Mouse (Mus musculus) ES-E14 (cell line): Measurements from ENCODE around the gene Clrn3.

Source experiments
- CHD2 ChIP-seq: IDR thresholded peaks from 2 replicates; pipeline ENCODE4 v1.6.1; 2014; ENCODE audit warnings: mild to moderate bottlenecking, low read depth, low read length, inconsistent platforms
- HCFC1 ChIP-seq: IDR thresholded peaks from 2 replicates; pipeline ENCODE4 v1.6.1; 2012; ENCODE audit warnings: low read length, inconsistent platforms, borderline replicate concordance; ENCODE audit not compliant: insufficient read depth
- MAFK ChIP-seq: IDR thresholded peaks from 2 replicates; pipeline ENCODE4 v1.6.1; 2014; ENCODE audit warnings: mild to moderate bottlenecking, low read depth, low read length, inconsistent platforms; ENCODE audit not compliant: insufficient read depth
- ZC3H11A ChIP-seq: IDR thresholded peaks from 2 replicates; pipeline ENCODE4 v1.6.1; 2012; ENCODE audit warnings: low read depth, mild to moderate bottlenecking, inconsistent platforms, low read length, borderline replicate concordance
- ZNF384 ChIP-seq: IDR thresholded peaks from 2 replicates; pipeline ENCODE4 v1.6.1; 2012; ENCODE audit warnings: low read depth, low read length, inconsistent platforms

DNA sequence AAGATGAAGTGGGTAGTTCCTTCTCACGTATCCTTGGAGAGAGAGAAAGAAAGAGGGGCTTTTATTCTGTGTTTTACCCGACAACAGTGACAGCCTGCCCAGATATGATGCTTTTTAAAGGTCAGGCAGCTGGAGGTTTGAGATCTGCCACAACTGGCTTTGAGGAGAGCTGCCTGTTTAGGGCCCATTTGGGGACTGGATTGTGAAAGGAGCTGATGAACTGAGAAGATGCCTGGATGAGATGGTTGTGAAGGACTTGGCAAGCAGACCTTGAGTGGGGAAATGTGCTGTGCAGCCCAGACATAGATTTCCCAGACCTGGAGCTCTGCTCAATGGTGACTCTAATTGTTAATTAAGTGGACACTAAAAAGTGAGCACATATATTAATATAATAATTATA lies 40.1 kb upstream of the Clrn3 start:
- TF ChIP-seq ZNF384 = no peak
- no peak for TF ChIP-seq CHD2
- no peak for TF ChIP-seq MAFK
- no peak for TF ChIP-seq ZC3H11A
- TF ChIP-seq HCFC1 = no peak
